Mouse (Mus musculus) hindbrain, embryonic 15.5 days (tissue): ENCODE measurements at regions not wholly inside any gene's neighbourhood (a gene's known extent, or its start where the extent isn't known, plus 50 kb on each side); places are given as distances from the start of the nearest gene placed in this dataset.

Experiments
- ATAC-seq: fragments of 200-750 bp; cut with Nextera tagmentation; 2 replicates; pipeline ENCODE4 v1.8.0; 2017; ENCODE audit warnings: low read depth, moderate number of reproducible peaks, moderate TSS enrichment; ENCODE audit not compliant: low FRiP score
- H3K27ac ChIP-seq: fragments of 300-500 bp; sonication (generic); replicated peaks from 2 replicates; pipeline ENCODE4 v1.5.1; 2015; ENCODE audit warnings: mild to moderate bottlenecking, inconsistent platforms
- H3K27me3 ChIP-seq: fragments of 300-500 bp; sonication (generic); 2 replicates; pipeline ENCODE4 v1.6.1; 2015; ENCODE audit warnings: control low read depth, inconsistent platforms
- H3K36me3 ChIP-seq: fragments of 300-500 bp; sonication (generic); 2 replicates; pipeline ENCODE4 v1.6.1; 2015; ENCODE audit warnings: control low read depth, inconsistent platforms
- H3K4me1 ChIP-seq: fragments of 300-500 bp; sonication (generic); replicated peaks from 2 replicates; pipeline ENCODE4 v1.6.1; 2015; ENCODE audit warnings: control low read depth, inconsistent platforms
- H3K4me2 ChIP-seq: fragments of 300-500 bp; sonication (generic); 2 replicates; pipeline ENCODE4 v1.6.1; 2015; ENCODE audit warnings: moderate library complexity, mild to moderate bottlenecking, inconsistent platforms
- H3K4me3 ChIP-seq: fragments of 300-500 bp; sonication (generic); 2 replicates; pipeline ENCODE4 v1.5.1; 2015; ENCODE audit warnings: mild to moderate bottlenecking, inconsistent platforms
- H3K9ac ChIP-seq: fragments of 300-500 bp; sonication (generic); 2 replicates; pipeline ENCODE4 v1.6.1; 2015; ENCODE audit warnings: inconsistent platforms
- H3K9me3 ChIP-seq: fragments of 300-500 bp; sonication (generic); 2 replicates; pipeline ENCODE4 v1.6.1; 2016; ENCODE audit warnings: control low read depth, inconsistent platforms
- WGBS: fragments of 180-500 bp; shearing (Covaris S2); methylation state at CpG from one replicate; pipeline ENCODE4 v1.1.7; 2015; 5-methylcytosine and 5-hydroxymethylcytosine counted together

DNA sequence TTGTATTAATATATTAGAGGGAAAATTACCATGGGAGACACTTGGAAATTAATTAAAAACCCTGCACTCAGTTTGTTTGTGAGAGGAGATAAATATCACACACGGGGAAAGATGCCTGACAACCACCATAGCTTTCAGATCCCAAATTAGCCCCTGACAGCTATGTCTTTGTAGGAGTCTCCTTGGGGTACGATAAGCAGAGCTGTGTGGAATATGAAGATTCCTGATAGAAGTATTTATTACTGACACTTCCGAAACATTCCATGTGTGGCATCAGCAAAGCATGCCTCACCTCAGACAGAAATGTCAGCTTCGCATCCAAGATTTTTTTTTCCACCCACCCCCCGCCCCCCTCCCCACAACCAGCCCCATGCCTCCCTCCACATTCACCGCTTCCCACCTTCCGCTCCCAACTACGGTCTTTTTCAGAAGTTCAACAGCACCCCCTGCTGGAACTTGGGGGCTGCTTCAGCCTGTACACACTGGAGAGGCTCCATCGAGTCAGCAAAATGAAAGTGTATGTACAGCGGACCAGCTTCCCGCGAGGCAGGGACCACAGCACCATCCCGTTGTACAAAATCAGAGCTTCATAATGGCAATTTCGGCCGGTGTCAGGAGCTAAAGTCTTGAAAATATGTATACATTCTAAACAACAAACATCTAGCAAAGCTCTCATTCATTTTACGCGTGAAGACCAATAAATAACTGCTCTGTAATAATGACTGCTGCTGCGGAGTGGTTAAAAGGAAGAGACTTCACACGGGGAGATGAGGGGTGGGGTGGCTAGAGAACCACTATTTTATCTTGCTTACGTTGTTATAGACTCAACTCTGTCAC, 66.7 kb downstream of the Rwdd3 start:
- no peaks in the 10 kb centered on the region for H3K36me3 ChIP-seq
- H3K4me1 ChIP-seq = peaks cover 5% of the 10 kb centered on the region; the same call in 1 of the 2 replicates
- peak overlapping the region; percentile 21 for H3K4me3 ChIP-seq
- peak; percentile 95 for ATAC-seq
- H3K9ac ChIP-seq = no peak overlapping the region
- no peaks in the 10 kb centered on the region for H3K27me3 ChIP-seq
- H3K27ac ChIP-seq = no peak overlapping the region; the same call in 1 of the 2 replicates
- 22% methylated on average over 20 of the region's 20 CpGs for WGBS
- H3K9me3 ChIP-seq = no peaks in the 10 kb centered on the region
- peak overlapping the region; percentile 46 for H3K4me2 ChIP-seq

DNA sequence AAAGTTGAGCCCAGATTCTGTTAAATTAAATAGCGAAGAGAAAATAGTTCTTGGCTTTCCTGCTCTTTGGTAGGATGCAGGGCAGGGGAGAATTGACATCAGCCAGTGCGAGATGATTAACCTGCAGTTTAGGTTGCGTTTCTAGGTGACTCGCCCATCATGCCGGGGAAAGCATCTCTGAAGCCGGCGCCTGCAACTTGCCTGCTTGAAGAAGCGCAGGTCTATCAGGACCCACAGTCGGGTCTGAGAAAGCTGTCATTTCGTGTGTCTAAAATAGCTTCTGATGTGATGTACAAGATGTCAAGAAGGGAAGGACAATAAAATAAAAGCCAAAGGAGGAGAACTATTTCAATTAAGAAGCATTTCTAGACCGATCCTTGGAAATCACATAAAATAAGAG, 68.6 kb downstream of the Rwdd3 start:
- Histone ChIP-seq H3K9ac (no peak overlapping the region), H3K27ac (no peak overlapping the region), H3K4me2 (peak overlapping the region; percentile 9; the same call in 1 of the 2 replicates), H3K27me3 (no peaks in the 10 kb centered on the region), H3K4me3 (no peak overlapping the region), H3K36me3 (no peaks in the 10 kb centered on the region), H3K4me1 (peaks cover 5% of the 10 kb centered on the region; the same call in 1 of the 2 replicates), H3K9me3 (no peaks in the 10 kb centered on the region)
- ATAC-seq = no peak
- 74% methylated on average over 11 of the region's 11 CpGs for WGBS

DNA sequence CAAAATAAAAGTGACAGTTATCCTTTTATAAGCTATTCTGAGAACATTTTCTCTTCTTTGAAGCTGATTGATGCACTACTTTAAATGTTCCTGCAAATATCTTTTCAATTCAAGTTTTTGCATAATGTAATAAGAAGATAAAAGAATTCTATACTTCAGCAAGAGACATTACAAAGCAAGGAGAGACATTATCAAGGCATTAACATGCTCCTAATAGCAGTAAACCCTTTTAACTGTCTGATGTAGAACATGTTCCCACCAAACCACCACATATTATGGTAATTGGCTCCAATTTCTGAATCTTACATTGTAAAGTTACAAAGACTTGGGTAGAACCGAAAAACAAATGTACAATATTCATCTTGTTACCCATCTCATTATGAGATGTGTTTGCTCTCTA, 69.4 kb downstream of the Rwdd3 start:
- Histone ChIP-seq H3K4me2 (no peak overlapping the region), H3K4me1 (peaks cover 5% of the 10 kb centered on the region; the same call in 1 of the 2 replicates), H3K9me3 (no peaks in the 10 kb centered on the region), H3K9ac (no peak overlapping the region), H3K4me3 (no peak overlapping the region), H3K36me3 (no peaks in the 10 kb centered on the region), H3K27me3 (no peaks in the 10 kb centered on the region), H3K27ac (no peak overlapping the region)
- no peak for ATAC-seq
- WGBS = 90% methylated on average over 1 of the region's 1 CpGs

DNA sequence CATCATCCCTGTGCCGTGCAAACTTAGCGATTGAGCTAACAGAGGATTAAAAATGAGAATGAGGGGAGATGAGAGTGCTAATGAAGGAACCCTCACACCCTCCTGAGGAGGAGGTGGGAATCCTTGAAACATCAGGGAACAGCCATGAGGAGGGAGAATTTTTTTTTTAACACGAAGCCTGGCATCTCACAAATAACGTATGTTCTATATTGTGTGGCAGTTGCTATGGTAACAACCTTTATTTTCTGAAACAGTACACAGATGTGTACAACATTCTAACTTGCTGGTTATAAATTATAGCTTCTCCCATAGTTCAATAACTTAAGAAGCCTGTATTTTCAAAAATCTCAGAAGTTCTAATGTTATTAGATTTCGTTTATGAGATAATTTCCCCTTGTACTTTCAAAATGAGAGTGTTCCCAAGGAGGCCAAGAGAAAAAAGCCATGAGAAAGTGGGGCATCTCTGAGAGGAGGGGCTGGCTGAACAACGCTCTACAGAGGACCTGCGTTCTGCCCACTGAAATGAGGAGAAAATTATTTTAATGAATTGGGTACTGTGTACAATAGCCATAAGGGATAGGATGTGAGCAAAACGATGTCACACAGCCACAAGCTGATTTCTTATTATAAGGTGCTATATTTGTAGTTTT, 71.2 kb downstream of the Rwdd3 start:
- H3K4me3 ChIP-seq = no peak overlapping the region
- no peak for ATAC-seq
- H3K27ac ChIP-seq = no peak overlapping the region
- 52% methylated on average over 8 of the region's 8 CpGs for WGBS
- H3K4me2 ChIP-seq = no peak overlapping the region
- peaks cover 5% of the 10 kb centered on the region; the same call in 1 of the 2 replicates for H3K4me1 ChIP-seq
- H3K27me3 ChIP-seq = no peaks in the 10 kb centered on the region
- no peaks in the 10 kb centered on the region for H3K36me3 ChIP-seq
- no peak overlapping the region for H3K9ac ChIP-seq
- no peaks in the 10 kb centered on the region for H3K9me3 ChIP-seq

DNA sequence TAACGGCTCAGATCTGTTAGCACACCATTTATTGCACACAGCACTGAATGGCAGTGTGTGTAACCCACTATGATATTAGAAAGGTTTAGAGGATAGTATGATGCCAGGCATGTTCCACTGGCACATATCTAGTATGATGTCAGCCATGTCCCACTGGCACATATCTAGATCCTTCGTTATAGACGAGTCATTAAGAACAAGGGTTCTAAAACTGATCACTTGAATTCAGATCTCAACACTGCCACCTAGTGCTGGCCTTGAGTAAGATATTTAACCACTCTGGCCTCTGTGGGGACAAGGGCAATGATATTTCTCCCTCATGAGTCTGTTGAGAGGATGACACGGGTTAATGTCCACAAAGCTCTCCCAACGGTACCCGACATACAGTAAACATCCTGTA, 78.0 kb downstream of the Rwdd3 start:
- Histone ChIP-seq H3K4me3 (no peak overlapping the region), H3K36me3 (no peaks in the 10 kb centered on the region), H3K9me3 (no peaks in the 10 kb centered on the region), H3K27ac (no peak overlapping the region), H3K4me2 (no peak overlapping the region), H3K27me3 (no peaks in the 10 kb centered on the region), H3K4me1 (no peaks in the 10 kb centered on the region), H3K9ac (no peak overlapping the region)
- 39% methylated on average over 6 of the region's 6 CpGs for WGBS
- ATAC-seq = no peak

DNA sequence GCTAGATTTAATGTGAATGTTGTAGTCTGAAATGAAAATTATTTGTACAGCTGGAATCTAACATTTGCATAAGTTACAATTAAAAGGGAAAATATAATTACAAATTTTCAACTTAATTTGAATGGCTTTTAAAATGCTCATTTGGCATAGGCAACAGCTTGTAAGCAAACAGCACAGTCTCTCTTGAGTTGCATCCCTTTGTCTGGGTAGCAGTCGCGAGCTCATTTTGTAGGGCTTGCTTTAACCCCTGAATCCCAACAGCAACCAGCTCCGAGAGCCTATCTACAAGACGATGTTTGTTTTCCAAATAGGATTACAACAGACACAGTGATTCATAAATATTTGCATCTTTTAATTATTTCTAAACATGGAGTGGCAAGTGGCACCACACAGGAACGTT, 82.8 kb downstream of the Rwdd3 start:
- H3K27me3 ChIP-seq = no peaks in the 10 kb centered on the region
- no peaks in the 10 kb centered on the region for H3K36me3 ChIP-seq
- no peak overlapping the region for H3K4me3 ChIP-seq
- no peak overlapping the region for H3K4me2 ChIP-seq
- no peak overlapping the region for H3K9ac ChIP-seq
- no peaks in the 10 kb centered on the region for H3K4me1 ChIP-seq
- 74% methylated on average over 5 of the region's 5 CpGs for WGBS
- H3K9me3 ChIP-seq = no peaks in the 10 kb centered on the region
- ATAC-seq = no peak
- no peak overlapping the region for H3K27ac ChIP-seq

DNA sequence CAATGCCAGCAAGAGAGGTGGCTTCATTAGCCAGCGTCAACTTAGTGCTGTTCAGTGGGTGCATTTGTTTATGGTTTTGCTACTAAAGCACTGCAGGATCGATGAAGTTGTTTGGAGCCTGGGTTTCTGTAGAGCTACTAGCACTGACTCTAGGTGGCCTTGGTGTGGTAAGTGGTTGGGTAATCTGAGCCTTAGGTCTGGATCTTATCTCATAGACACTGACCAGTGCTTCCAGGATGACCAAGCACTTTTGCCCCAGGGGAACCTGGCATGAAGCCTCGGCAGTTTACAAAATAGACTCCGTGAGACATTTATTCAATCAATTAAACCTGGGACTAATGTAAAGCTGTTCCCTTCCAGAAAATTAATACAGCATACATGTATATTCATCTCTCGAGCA, 102.8 kb downstream of the Rwdd3 start:
- no peak overlapping the region for H3K27ac ChIP-seq
- no peak for ATAC-seq
- H3K4me3 ChIP-seq = no peak overlapping the region
- no peaks in the 10 kb centered on the region for H3K4me1 ChIP-seq
- no peak overlapping the region for H3K4me2 ChIP-seq
- WGBS = 81% methylated on average over 5 of the region's 5 CpGs
- no peaks in the 10 kb centered on the region for H3K27me3 ChIP-seq
- no peaks in the 10 kb centered on the region for H3K36me3 ChIP-seq
- no peak overlapping the region for H3K9ac ChIP-seq
- H3K9me3 ChIP-seq = no peaks in the 10 kb centered on the region

DNA sequence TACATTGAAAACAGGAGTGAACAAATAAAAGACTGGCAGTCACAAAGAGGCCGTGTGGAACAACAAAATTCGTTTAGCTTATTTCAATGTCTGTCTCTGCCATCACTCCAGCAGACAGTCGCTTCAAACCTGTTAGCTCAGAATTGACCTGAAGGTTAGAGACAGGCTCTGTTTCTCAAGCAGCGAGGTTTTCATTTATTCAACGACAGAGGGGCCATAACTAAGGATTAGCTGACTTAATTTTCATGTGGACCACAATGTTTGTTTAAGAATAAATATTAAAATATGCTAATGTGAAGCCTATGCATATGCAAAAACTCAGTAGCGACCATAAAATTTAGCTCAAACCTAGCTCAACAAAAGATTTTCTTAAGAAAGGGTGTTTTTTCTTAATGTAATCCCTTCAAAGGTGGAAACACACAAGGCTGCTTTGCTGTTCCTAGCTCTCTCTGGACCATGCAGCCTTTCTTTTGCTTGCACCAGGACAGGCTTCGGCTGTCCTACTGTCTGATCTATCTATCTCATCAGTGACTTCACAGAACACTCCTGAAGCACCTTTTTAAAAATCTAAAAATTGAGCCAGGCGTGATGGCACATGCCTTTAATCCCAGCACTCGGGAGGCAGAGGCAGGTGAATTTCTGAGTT, 135.5 kb downstream of the Rwdd3 start:
- no peak overlapping the region for H3K4me3 ChIP-seq
- H3K27me3 ChIP-seq = no peaks in the 10 kb centered on the region
- H3K4me1 ChIP-seq = no peaks in the 10 kb centered on the region
- no peak overlapping the region for H3K9ac ChIP-seq
- 65% methylated on average over 9 of the region's 9 CpGs for WGBS
- H3K9me3 ChIP-seq = no peaks in the 10 kb centered on the region
- no peak for ATAC-seq
- no peak overlapping the region for H3K27ac ChIP-seq
- no peak overlapping the region for H3K4me2 ChIP-seq
- H3K36me3 ChIP-seq = no peaks in the 10 kb centered on the region

DNA sequence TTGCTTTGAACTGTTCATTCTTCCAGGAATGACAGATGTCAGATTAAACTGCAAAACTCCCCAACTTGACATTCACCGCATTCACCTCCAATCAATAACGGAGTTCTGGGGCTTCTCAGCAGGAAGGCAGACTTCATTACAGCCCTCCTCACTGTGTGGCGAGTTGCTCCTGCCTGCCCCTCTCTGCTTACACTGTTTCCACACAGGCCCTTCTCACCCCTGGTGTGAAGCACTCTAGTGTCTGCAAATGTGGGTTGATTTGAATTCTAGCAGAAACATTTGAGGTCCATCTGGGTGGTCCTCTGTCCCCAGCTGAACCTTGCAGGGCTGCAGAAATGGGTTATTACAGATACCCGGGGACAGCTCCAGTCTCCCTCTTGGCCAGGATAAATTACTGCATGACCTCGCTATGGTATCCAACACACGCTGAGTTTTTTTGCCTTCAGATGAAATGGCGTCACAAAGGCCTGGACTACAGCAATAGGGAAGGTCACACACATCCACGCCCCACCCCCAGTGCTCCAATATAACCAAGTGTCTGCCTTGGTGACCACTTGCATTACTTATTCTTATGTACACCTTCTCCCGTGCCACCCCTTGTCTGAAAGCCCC, 145.8 kb downstream of the Rwdd3 start:
- no peaks in the 10 kb centered on the region for H3K27me3 ChIP-seq
- H3K4me1 ChIP-seq = no peaks in the 10 kb centered on the region
- H3K27ac ChIP-seq = no peak overlapping the region
- no peak for ATAC-seq
- H3K9me3 ChIP-seq = no peaks in the 10 kb centered on the region
- no peak overlapping the region for H3K9ac ChIP-seq
- H3K4me2 ChIP-seq = no peak overlapping the region
- WGBS = 44% methylated on average over 9 of the region's 9 CpGs
- H3K36me3 ChIP-seq = no peaks in the 10 kb centered on the region
- no peak overlapping the region for H3K4me3 ChIP-seq

DNA sequence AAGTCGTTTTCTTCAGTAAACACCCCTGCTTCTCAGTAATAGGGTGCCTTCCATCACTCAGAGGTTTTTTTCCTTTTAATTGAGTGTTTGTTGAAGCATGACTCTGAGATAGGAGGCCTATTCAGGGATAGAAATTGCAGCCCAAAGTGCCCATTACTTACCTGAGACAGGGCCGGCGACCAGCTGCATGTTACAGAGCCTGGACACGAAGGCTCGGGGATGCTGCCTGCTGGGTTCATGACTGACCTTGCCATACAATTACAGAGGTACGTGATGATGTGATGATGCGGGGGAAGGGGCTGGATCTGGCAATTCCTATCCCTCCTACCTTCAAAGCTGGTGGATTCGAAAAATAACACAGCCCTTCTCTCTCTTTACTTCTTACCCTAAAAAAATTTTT, 146.7 kb downstream of the Rwdd3 start:
- Histone ChIP-seq H3K4me1 (no peaks in the 10 kb centered on the region), H3K27me3 (no peaks in the 10 kb centered on the region), H3K36me3 (no peaks in the 10 kb centered on the region), H3K4me3 (no peak overlapping the region), H3K9ac (no peak overlapping the region), H3K27ac (no peak overlapping the region), H3K9me3 (no peaks in the 10 kb centered on the region), H3K4me2 (no peak overlapping the region)
- ATAC-seq = no peak
- 46% methylated on average over 8 of the region's 8 CpGs for WGBS

DNA sequence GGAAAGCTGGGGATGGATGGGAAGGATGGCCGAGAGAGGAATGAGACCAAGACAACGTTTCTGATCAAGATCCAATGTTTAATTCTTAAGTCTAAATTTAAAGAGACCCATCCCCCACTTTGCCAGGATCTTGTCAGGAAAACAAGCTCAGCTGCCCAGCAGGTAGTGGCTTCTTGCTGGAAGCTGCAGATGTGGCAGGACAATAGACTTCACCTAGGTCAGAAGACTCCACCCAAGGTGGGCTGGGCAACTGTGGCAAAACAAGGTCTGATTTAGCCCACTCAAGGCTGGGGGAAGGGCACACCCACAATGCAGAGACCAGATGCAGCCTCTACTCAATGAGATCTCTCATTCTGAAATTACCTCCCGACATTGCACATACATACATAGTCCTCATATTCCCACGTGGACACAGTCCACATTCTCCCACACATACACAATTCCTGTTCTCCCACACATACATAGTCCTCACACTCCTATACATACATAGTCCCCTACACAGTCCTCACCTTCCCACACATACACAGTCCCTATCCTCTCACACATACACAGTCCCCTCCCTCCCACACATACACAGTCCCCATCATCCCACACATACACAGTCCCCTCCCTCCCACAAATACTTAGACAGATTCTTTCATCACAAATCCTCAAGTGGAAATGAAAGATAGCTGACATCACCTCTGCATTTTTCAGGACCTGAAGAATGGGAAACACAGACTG, 150.2 kb downstream of the Rwdd3 start:
- Histone ChIP-seq H3K9me3 (no peaks in the 10 kb centered on the region), H3K4me2 (no peak overlapping the region), H3K9ac (no peak overlapping the region), H3K27me3 (no peaks in the 10 kb centered on the region), H3K4me3 (no peak overlapping the region), H3K27ac (no peak overlapping the region), H3K36me3 (no peaks in the 10 kb centered on the region), H3K4me1 (no peaks in the 10 kb centered on the region)
- peak; percentile 63; the same call in 1 of the 2 replicates for ATAC-seq
- 76% methylated on average over 4 of the region's 4 CpGs for WGBS
